Mouse (Mus musculus) kidney, postnatal 0 days (tissue): ENCODE data around the gene Wdfy1. TPM values are rescaled to one million over a fixed set of nuclear protein-coding genes. Genes with fewer than 3 reads are reported as not detected.
A peak's percentile ranks its signal among the peaks of the same experiment; 100 is the strongest.

Source experiments
- ATAC-seq: fragments of 200-750 bp; cut with Nextera tagmentation; replicated peaks from 2 replicates; pipeline ENCODE4 v1.8.0; 2017; ENCODE audit warnings: low read depth, moderate number of reproducible peaks, moderate TSS enrichment, moderate library complexity; ENCODE audit not compliant: low FRiP score
- DNase-seq: peaks from one replicate; pipeline ENCODE4 v3.0.0-alpha.2; 2016; ENCODE audit warnings: low spot score
- H3K27ac ChIP-seq: fragments of 300-500 bp; sonication (generic); 2 replicates; pipeline ENCODE4 v1.5.1; 2014; ENCODE audit warnings: mild to moderate bottlenecking
- H3K27me3 ChIP-seq: fragments of 300-500 bp; sonication (generic); 2 replicates; pipeline ENCODE4 v1.6.1; 2014; ENCODE audit warnings: low read length, mixed read lengths; ENCODE audit not compliant: insufficient read depth
- H3K36me3 ChIP-seq: fragments of 300-500 bp; sonication (generic); 2 replicates; pipeline ENCODE4 v1.6.1; 2014; ENCODE audit warnings: low read length, mixed read lengths; ENCODE audit not compliant: insufficient read depth
- H3K4me1 ChIP-seq: fragments of 300-500 bp; sonication (generic); replicated peaks from 2 replicates; pipeline ENCODE4 v1.6.1; 2014; ENCODE audit warnings: antibody characterized with exemption, low read length, mixed read lengths; ENCODE audit not compliant: insufficient read depth
- H3K4me2 ChIP-seq: fragments of 300-500 bp; sonication (generic); 2 replicates; pipeline ENCODE4 v1.6.1; 2014; ENCODE audit warnings: mild to moderate bottlenecking, low read length, moderate library complexity, mixed read lengths
- H3K4me3 ChIP-seq: fragments of 300-500 bp; sonication (generic); replicated peaks from 2 replicates; pipeline ENCODE4 v1.5.1; 2014; ENCODE audit warnings: low read depth, low read length
- H3K9ac ChIP-seq: fragments of 300-500 bp; sonication (generic); 2 replicates; pipeline ENCODE4 v1.6.1; 2014; ENCODE audit warnings: low read depth, low read length
- H3K9me3 ChIP-seq: fragments of 300-500 bp; sonication (generic); replicated peaks from 2 replicates; pipeline ENCODE4 v1.6.1; 2016; ENCODE audit warnings: low read length, inconsistent platforms, mixed read lengths
- CTCF ChIP-seq: IDR thresholded peaks from 2 replicates; pipeline ENCODE4 v1.5.1; 2016; ENCODE audit warnings: antibody characterized with exemption, low read depth, mild to moderate bottlenecking, moderate library complexity
- WGBS: fragments of 180-500 bp; shearing (Covaris S2); extraction: QIAGEN DNeasy Blood & Tissue Kit; methylation state at CpG from one replicate; pipeline ENCODE4 v1.1.7; 2014; 5-methylcytosine and 5-hydroxymethylcytosine counted together
- polyA plus RNA-seq: library from polyadenylated mRNA; unstranded; fragments of >200 nt; fragmentation: Nextera tagmentation; extraction: Ambion mirVana; gene quantifications from 2 replicates; pipeline ENCODE4 v1.2.1, GENCODE M21; 2015

Wdfy1 gene
- polyA plus RNA-seq, 1 experiment from 2014 or later = 48.4 TPM

DNA sequence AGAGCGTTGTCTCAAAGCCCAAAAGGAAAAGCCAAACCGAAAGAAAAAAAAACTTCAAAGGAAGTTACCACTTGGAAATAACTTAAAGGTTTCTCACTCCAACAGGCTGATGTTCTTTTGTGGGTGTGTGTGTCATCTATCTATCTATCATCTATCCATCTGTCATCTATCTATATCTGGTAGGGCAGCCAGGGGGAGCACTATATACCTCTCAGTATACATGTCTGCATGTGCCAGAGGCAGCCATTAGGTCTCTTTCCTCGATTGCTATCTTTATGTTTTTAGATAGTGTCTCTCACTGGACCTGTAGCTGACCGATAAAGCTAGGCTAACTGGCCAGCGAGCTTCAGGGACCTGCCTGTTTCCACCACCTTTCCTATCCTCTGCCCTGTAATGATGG, 41.1 kb downstream of the Wdfy1 start:
- H3K4me2 ChIP-seq = no peak overlapping the region
- no peaks in the 10 kb centered on the region for H3K4me1 ChIP-seq
- H3K9me3 ChIP-seq = no peaks in the 10 kb centered on the region
- H3K4me3 ChIP-seq = no peak overlapping the region
- 0 out of 2 replicates have a peak, but pooled peaks cover 4% of the 10 kb centered on the region for H3K36me3 ChIP-seq
- 85% methylated on average over 5 of the region's 5 CpGs for WGBS
- H3K27ac ChIP-seq = no peak overlapping the region
- H3K27me3 ChIP-seq = no peaks in the 10 kb centered on the region
- ATAC-seq (no peak), DNase-seq (no peak)
- H3K9ac ChIP-seq = no peak overlapping the region
- TF ChIP-seq CTCF = peak; percentile 35; the same call in 1 of the 2 replicates

GRCm38 (mm10) chr1:79714152-79714923, 61.6 kb downstream of the Wdfy1 start:
- no peaks in the 10 kb centered on the region for H3K36me3 ChIP-seq
- H3K4me1 ChIP-seq = no peaks in the 10 kb centered on the region
- peak; percentile 78 for ATAC-seq
- no peak overlapping the region for H3K27ac ChIP-seq
- H3K4me2 ChIP-seq = no peak overlapping the region
- no peaks in the 10 kb centered on the region for H3K9me3 ChIP-seq
- WGBS = 81% methylated on average over 13 of the region's 13 CpGs
- H3K9ac ChIP-seq = no peak overlapping the region
- TF ChIP-seq CTCF = no peak
- DNase-seq = no peak
- no peaks in the 10 kb centered on the region for H3K27me3 ChIP-seq
- H3K4me3 ChIP-seq = no peak overlapping the region

DNA sequence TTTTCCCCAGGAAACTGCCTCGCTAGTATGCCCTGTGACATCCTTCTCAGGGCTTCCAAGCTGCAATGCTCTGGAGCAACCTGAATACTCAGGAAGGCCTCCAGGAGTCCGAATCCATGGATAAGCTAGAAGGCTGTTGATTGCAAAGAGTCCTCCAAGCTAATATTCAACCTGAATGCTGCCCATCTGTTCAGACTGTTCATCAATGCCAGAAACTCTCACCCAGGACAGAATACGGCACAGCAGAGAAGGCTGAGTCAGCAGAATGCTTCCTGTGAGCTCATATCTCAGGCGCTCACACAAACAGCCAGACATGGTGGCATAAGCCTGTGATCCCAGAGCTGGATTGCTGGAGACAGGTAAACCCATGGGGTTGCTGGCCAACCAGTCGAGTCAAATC, 62.9 kb downstream of the Wdfy1 start:
- H3K36me3 ChIP-seq = no peaks in the 10 kb centered on the region
- DNase-seq (no peak), ATAC-seq (no peak)
- H3K9me3 ChIP-seq = no peaks in the 10 kb centered on the region
- TF ChIP-seq CTCF = no peak
- WGBS = 85% methylated on average over 5 of the region's 5 CpGs
- H3K4me3 ChIP-seq = no peak overlapping the region
- no peaks in the 10 kb centered on the region for H3K4me1 ChIP-seq
- no peak overlapping the region for H3K9ac ChIP-seq
- H3K4me2 ChIP-seq = no peak overlapping the region
- H3K27me3 ChIP-seq = no peaks in the 10 kb centered on the region
- H3K27ac ChIP-seq = no peak overlapping the region

DNA sequence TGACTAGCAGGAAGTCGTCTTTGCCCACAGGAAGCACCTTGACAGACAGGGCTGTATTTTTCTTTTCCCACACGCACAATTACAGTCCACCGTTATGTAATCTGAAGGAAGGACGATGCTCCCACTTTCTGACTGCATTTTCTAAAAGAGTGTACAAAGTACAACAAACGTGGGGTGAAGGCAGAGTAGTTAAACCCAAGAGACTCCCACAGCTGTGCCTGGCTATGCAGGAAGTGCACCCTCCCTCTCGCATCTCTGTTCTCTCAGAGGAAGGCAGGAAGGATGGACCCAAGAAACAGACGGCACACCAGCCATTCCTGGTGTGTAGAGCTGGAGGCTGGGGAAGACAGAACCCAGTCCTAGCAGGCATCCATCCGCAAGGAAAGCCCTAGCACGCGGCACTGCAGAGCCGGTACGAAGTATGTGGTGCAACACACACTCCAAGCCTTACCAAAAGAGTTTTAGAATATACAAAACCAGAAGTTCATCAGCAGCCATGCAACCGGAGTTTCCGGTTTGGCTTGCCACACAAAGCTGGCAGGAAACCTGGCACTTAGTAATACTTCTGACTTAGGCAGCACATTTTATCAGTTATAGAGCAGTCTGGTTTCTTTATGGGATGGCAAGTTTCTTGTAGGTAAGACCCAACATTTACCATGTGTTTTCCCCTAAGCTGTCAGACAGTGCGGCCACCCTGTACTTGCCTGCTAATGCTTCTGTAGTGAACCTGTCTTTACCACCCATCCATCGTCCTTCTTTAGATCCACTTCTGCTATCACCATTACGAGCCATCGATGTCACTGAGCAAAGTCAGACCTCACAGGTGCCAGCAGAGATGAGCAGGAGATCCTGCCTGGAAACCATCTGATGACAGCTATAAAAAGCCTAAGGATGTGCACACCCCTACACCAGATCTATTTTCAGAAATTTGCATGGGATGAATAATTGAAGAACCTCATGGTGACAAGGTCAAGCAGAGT, 64.5 kb downstream of the Wdfy1 start:
- no peak for TF ChIP-seq CTCF
- H3K4me2 ChIP-seq = no peak overlapping the region
- ATAC-seq (no peak), DNase-seq (no peak)
- no peak overlapping the region for H3K4me3 ChIP-seq
- WGBS = 66% methylated on average over 18 of the region's 18 CpGs
- no peaks in the 10 kb centered on the region for H3K9me3 ChIP-seq
- H3K27ac ChIP-seq = peak overlapping the region; percentile 36
- H3K9ac ChIP-seq = no peak overlapping the region
- H3K36me3 ChIP-seq = no peaks in the 10 kb centered on the region; the same call in 1 of the 2 replicates
- H3K4me1 ChIP-seq = no peaks in the 10 kb centered on the region
- H3K27me3 ChIP-seq = no peaks in the 10 kb centered on the region

DNA sequence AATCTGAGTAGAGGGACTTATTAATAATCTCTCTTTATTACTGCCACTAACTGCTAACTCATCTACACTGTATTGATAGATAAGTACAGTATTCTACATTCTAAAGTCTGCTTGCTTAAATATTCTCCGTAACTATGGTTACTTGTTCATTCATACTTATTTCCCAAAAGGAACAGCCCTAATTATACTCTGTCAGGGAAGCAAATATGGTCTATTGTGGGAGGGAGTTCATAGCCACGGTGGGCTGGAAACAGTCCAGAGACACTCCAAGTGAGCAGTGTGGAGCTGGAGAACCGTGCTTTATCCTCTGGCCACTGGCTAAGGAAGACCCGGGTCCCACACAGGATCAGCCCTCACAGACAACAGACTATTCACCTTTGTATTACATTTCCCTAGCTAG, 65.3 kb downstream of the Wdfy1 start:
- Histone ChIP-seq H3K4me1 (no peaks in the 10 kb centered on the region), H3K9ac (no peak overlapping the region), H3K4me3 (no peak overlapping the region), H3K36me3 (no peaks in the 10 kb centered on the region; the same call in 1 of the 2 replicates), H3K27ac (no peak overlapping the region), H3K9me3 (no peaks in the 10 kb centered on the region), H3K27me3 (no peaks in the 10 kb centered on the region), H3K4me2 (no peak overlapping the region)
- no peak for TF ChIP-seq CTCF
- WGBS = 53% methylated on average over 4 of the region's 4 CpGs
- ATAC-seq (no peak), DNase-seq (no peak)

GRCm38 (mm10) chr1:79710216-79710615, 65.7 kb downstream of the Wdfy1 start:
- no peak overlapping the region for H3K4me3 ChIP-seq
- no peak overlapping the region for H3K9ac ChIP-seq
- no peaks in the 10 kb centered on the region; the same call in 1 of the 2 replicates for H3K36me3 ChIP-seq
- ATAC-seq = no peak
- H3K4me1 ChIP-seq = no peaks in the 10 kb centered on the region
- H3K4me2 ChIP-seq = no peak overlapping the region
- H3K27me3 ChIP-seq = no peaks in the 10 kb centered on the region
- WGBS = 71% methylated on average over 8 of the region's 8 CpGs
- DNase-seq = no peak
- TF ChIP-seq CTCF = no peak
- no peak overlapping the region; the same call in 1 of the 2 replicates for H3K27ac ChIP-seq
- no peaks in the 10 kb centered on the region for H3K9me3 ChIP-seq
